Mouse (Mus musculus) limb, embryonic 10.5 days (tissue): Measurements from ENCODE around the gene Prr15l. TPM values are rescaled to one million over a fixed set of nuclear protein-coding genes. Genes with fewer than 3 reads are reported as not detected.

Experiments
- DNase-seq: peaks from one replicate; pipeline ENCODE4 v3.0.0-alpha.2; 2017; ENCODE audit warnings: low spot score
- H3K27ac ChIP-seq: fragments of 300-500 bp; sonication (generic); 2 replicates; pipeline ENCODE4 v1.5.1; 2016; ENCODE audit warnings: mild to moderate bottlenecking
- H3K27me3 ChIP-seq: fragments of 300-500 bp; sonication (generic); 2 replicates; pipeline ENCODE4 v1.6.1; 2016; ENCODE audit warnings: low read depth, mild to moderate bottlenecking; ENCODE audit not compliant: poor library complexity, severe bottlenecking
- H3K36me3 ChIP-seq: fragments of 300-500 bp; sonication (generic); 2 replicates; pipeline ENCODE4 v1.6.1; 2016; ENCODE audit warnings: mild to moderate bottlenecking, moderate library complexity
- H3K4me1 ChIP-seq: fragments of 300-500 bp; sonication (generic); 2 replicates; pipeline ENCODE4 v1.6.1; 2016
- H3K4me3 ChIP-seq: fragments of 300-500 bp; sonication (generic); 2 replicates; pipeline ENCODE4 v1.5.1; 2016; ENCODE audit warnings: mild to moderate bottlenecking, moderate library complexity
- H3K9me3 ChIP-seq: fragments of 300-500 bp; sonication (generic); replicated peaks from 2 replicates; pipeline ENCODE4 v1.6.1; 2016; ENCODE audit warnings: mild to moderate bottlenecking
- WGBS: fragments of 180-500 bp; shearing (Covaris S2); methylation state at CpG from one replicate; pipeline ENCODE4 v1.1.7; 2016; 5-methylcytosine and 5-hydroxymethylcytosine counted together
- polyA plus RNA-seq: library from polyadenylated mRNA; unstranded; fragments of >200 nt; fragmentation: Nextera tagmentation; extraction: Ambion mirVana; gene quantifications from 2 replicates; pipeline ENCODE4 v1.2.1, GENCODE M21; 2016

Gene Prr15l
- polyA plus RNA-seq, 1 experiment from 2014 or later = 0.71 TPM

- Histone ChIP-seq H3K4me1 (peaks cover 32% of the 10 kb centered on the region), H3K4me3 (peak overlapping the region; percentile 81), H3K27me3 (peaks cover 6% of the 10 kb centered on the region; the same call in 1 of the 2 replicates), H3K27ac (peak overlapping the region; percentile 99), H3K9me3 (no peaks in the 10 kb centered on the region), H3K36me3 (peaks cover 5% of the 10 kb centered on the region; the same call in 1 of the 2 replicates)
- peak; percentile 91 for DNase-seq
- WGBS = under 1% methylated on average over 47 of the region's 50 CpGs
Observed at GRCm38 (mm10) chr11:96976911-96977591, 49.1 kb downstream of the Prr15l start.

DNA sequence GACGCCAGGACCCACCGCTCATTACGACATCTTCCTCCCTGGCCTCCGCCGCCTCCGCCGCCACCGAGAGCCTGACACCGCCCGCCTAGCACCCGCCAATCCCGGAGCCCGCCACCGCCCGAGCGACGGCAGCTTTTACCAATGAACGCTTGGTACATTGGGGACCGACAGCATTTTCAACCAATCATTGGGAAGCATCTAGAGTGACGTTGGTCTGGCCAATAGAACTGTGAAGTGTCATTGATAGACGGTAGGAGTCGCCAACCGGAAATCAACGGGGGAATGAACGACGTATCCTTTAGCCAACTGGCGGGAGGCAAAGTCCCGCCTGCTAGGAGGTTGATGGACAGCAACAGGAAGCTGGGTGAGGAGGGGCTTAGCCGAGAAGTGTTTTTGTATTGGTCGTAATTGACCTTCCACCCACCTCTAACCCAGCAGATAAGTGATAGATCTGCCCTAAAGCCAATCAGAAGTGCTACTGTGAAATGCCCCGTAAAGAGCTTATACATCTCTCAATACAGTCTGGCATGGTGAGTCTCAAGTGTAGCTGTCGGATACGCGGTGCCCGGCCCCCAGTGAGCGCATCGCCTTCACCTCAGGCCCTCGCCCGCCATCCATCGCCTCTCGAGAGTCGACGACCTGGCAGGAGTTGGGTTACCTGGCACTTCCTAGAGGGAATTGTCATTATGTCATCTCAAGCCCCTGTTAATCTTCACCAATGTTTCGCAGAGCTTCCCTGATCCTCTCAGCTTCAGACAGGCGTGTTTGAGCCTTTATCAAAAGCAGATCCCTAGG lies 49.9 kb downstream of the Prr15l start:
- Histone ChIP-seq H3K36me3 (peaks cover 5% of the 10 kb centered on the region; the same call in 1 of the 2 replicates), H3K27me3 (peaks cover 9% of the 10 kb centered on the region; the same call in 1 of the 2 replicates), H3K27ac (peak overlapping the region; percentile 99), H3K4me3 (peak overlapping the region; percentile 81), H3K9me3 (no peaks in the 10 kb centered on the region), H3K4me1 (peaks cover 35% of the 10 kb centered on the region)
- under 1% methylated on average over 45 of the region's 45 CpGs for WGBS
- DNase-seq = peak; percentile 98

- peaks cover 9% of the 10 kb centered on the region; the same call in 1 of the 2 replicates for H3K27me3 ChIP-seq
- H3K9me3 ChIP-seq = no peaks in the 10 kb centered on the region
- H3K4me3 ChIP-seq = peak overlapping the region; percentile 81
- 32% methylated on average over 17 of the region's 17 CpGs for WGBS
- peak overlapping the region; percentile 85 for H3K27ac ChIP-seq
- DNase-seq = no peak
- peaks cover 35% of the 10 kb centered on the region for H3K4me1 ChIP-seq
- H3K36me3 ChIP-seq = peaks cover 2% of the 10 kb centered on the region; the same call in 1 of the 2 replicates
Observed at GRCm38 (mm10) chr11:96978401-96979246, 50.7 kb downstream of the Prr15l start.

- Histone ChIP-seq H3K4me1 (peaks cover 35% of the 10 kb centered on the region), H3K27ac (no peak overlapping the region), H3K9me3 (no peaks in the 10 kb centered on the region), H3K4me3 (no peak overlapping the region), H3K36me3 (no peaks in the 10 kb centered on the region), H3K27me3 (peaks cover 15% of the 10 kb centered on the region; the same call in 1 of the 2 replicates)
- WGBS = 88% methylated on average over 7 of the region's 7 CpGs
- no peak for DNase-seq
Observed at GRCm38 (mm10) chr11:96979329-96979728, 51.4 kb downstream of the Prr15l start.

GRCm38 (mm10) chr11:96980021-96980420 lies 52.1 kb downstream of the Prr15l start:
- DNase-seq = no peak
- Histone ChIP-seq H3K27ac (no peak overlapping the region), H3K9me3 (no peaks in the 10 kb centered on the region), H3K4me1 (peaks cover 42% of the 10 kb centered on the region), H3K27me3 (peaks cover 21% of the 10 kb centered on the region; the same call in 1 of the 2 replicates), H3K36me3 (no peaks in the 10 kb centered on the region), H3K4me3 (no peak overlapping the region)
- WGBS = 81% methylated on average over 5 of the region's 5 CpGs

DNA sequence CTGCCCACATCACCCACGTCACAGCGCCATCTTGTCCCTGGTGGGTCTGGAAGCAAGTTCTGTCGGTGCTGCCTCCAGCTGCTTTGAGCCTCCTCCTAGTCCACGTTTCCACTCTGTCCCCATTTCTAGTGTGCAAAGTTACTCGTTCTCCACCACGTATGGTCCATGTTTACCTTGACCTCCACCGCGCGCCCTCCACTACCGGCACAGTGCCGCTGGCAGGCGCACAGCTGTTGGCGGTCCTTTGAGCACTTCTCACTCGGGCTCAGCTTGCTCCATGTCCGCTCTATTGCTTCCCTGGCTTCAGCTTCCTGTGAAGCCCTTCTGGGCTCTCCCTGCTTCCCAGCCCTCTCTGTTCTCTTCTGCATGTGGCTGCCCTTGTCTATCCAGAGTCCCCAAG lies 53.6 kb downstream of the Prr15l start:
- H3K9me3 ChIP-seq = no peaks in the 10 kb centered on the region
- no peaks in the 10 kb centered on the region for H3K36me3 ChIP-seq
- 73% methylated on average over 15 of the region's 15 CpGs for WGBS
- H3K27me3 ChIP-seq = peaks cover 24% of the 10 kb centered on the region; the same call in 1 of the 2 replicates
- H3K4me1 ChIP-seq = peaks cover 47% of the 10 kb centered on the region
- no peak overlapping the region for H3K4me3 ChIP-seq
- H3K27ac ChIP-seq = no peak overlapping the region
- no peak for DNase-seq

- Histone ChIP-seq H3K36me3 (no peaks in the 10 kb centered on the region), H3K4me3 (peak overlapping the region; percentile 23; the same call in 1 of the 2 replicates), H3K4me1 (peaks cover 52% of the 10 kb centered on the region), H3K27ac (peak overlapping the region; percentile 10; the same call in 1 of the 2 replicates), H3K9me3 (no peaks in the 10 kb centered on the region), H3K27me3 (peaks cover 33% of the 10 kb centered on the region; the same call in 1 of the 2 replicates)
- peak; percentile 87 for DNase-seq
- WGBS = 3% methylated on average over 7 of the region's 7 CpGs
Observed at GRCm38 (mm10) chr11:96982355-96982754, 54.5 kb downstream of the Prr15l start.

GRCm38 (mm10) chr11:96982859-96983258 lies 55.0 kb downstream of the Prr15l start, which contains the start of gene Sp2:
Sp2 (minus strand) TSS chr11:96982959.
- WGBS = 70% methylated on average over 7 of the region's 7 CpGs
- Histone ChIP-seq H3K36me3 (no peaks in the 10 kb centered on the region), H3K4me1 (peaks cover 57% of the 10 kb centered on the region), H3K9me3 (no peaks in the 10 kb centered on the region), H3K27ac (peak within 1 kb of the TSS; percentile 10; the same call in 1 of the 2 replicates), H3K27me3 (peaks cover 33% of the 10 kb centered on the region; the same call in 1 of the 2 replicates), H3K4me3 (peak within 1 kb of the TSS; percentile 23; the same call in 1 of the 2 replicates)
- DNase-seq = no peak

DNA sequence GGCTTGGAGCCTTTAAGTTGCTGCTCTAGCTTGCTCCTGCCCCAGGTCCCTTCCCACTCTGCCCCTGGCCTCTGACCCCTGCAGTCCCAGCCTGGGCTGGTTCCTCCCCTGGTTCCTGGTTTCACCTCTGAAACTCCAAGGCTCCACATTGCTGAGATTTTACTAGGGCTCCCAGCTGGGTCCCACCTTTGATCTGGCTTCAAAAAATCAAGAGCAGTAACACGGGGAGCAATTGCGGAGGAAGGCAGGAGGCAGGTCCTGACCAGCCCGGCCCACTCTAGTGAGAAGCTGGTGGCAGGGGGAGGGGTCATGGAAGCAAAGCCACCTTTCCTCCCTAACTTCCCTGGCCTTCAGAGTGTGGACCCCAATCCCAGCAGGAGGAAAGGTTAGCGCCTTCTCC lies 57.0 kb downstream of the Prr15l start:
- H3K4me3 ChIP-seq = peak overlapping the region; percentile 13; the same call in 1 of the 2 replicates
- H3K9me3 ChIP-seq = no peaks in the 10 kb centered on the region
- peaks cover 38% of the 10 kb centered on the region; the same call in 1 of the 2 replicates for H3K27me3 ChIP-seq
- peaks cover 56% of the 10 kb centered on the region for H3K4me1 ChIP-seq
- no peaks in the 10 kb centered on the region for H3K36me3 ChIP-seq
- peak overlapping the region; percentile 69 for H3K27ac ChIP-seq
- peak; percentile 56 for DNase-seq
- 7% methylated on average over 4 of the region's 4 CpGs for WGBS

DNA sequence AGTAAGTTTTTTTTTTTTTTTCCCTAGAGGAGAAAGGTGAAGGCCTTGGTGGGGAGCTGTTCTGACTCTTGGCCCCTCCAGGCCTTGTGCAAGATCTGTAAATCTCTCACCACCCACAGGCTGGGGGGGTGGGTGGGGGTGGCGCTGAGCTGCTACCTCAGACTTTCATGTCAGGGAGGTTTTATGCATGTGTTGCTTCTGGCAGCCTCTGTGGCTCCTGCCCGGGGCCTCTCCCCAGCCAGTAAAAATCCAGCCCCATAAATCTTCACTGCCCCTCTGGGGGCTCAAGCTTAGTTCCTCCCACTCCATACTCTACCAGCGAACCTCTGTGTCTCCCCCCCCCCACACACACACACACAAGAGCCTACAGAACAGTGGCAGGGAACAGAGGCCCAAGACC lies 58.6 kb downstream of the Prr15l start:
- H3K27me3 ChIP-seq = peaks cover 37% of the 10 kb centered on the region; the same call in 1 of the 2 replicates
- DNase-seq = peak; percentile 52
- peak overlapping the region; percentile 69 for H3K27ac ChIP-seq
- peaks cover 56% of the 10 kb centered on the region for H3K4me1 ChIP-seq
- peak overlapping the region; percentile 8; the same call in 1 of the 2 replicates for H3K4me3 ChIP-seq
- H3K36me3 ChIP-seq = no peaks in the 10 kb centered on the region
- H3K9me3 ChIP-seq = no peaks in the 10 kb centered on the region
- 0% methylated on average over 3 of the region's 3 CpGs for whole genome bisulfite sequencing
